Mouse (Mus musculus): ENCODE measurements around the gene Slc41a1. TPM values are rescaled to one million over a fixed set of nuclear protein-coding genes. Genes with fewer than 3 reads are reported as not detected.

Gene Slc41a1
- 15.0 and 16.1 TPM in 2 replicates for polyA plus RNA-seq (2015; fragmentation: Nextera tagmentation; extraction: Ambion mirVana)

DNA sequence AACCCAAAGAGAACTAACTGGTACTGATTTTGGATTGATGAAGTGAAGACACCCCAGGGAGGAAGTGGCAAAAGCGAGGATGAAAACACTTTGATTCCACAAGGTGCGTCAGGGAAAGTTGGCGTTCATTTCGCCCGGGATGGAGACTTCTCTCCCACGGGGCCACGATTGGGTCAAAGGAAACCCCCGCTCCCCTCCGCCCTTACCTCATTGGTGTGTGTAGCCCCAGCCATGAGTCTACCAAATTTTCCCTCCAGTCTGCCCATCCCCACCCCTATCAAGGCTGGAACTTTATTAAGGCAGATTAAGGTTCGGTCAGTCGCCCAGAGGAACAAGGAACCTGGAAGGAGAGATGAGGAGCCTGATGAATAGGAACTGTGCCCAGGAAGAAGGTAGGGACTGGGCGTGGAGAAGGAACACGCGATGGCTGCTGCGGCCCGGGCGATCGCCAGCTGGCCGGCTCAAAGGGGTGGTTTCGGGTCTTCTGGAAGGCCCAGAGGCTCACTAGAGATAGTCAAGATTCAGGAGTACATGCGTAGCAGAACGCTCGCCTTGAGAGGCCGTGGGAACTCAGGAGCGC, at the start of gene Slc41a1:
TSS of gene Slc41a1 (plus strand) at position 287 of the 580 bp plus-strand sequence.
- Histone ChIP-seq H3K4me1 (peaks cover 39% of the 10 kb centered on the region), H3K9me3 (replicated peaks) (no peaks in the 10 kb centered on the region), H3K36me3 (no peaks in the 10 kb centered on the region), H3K4me2 (peak within 1 kb of the TSS; percentile 71), H3K27me3 (replicated peaks) (no peaks in the 10 kb centered on the region), H3K4me3 (replicated peaks) (peak within 1 kb of the TSS; percentile 86), H3K27ac (replicated peaks) (peak within 1 kb of the TSS; percentile 90), H3K9ac (replicated peaks) (peak within 1 kb of the TSS; percentile 90)
- peak; percentile 58 for ATAC-seq (ENCODE audit: low FRiP score)
- 3% methylated on average over 25 of the region's 25 CpGs for WGBS

- Histone ChIP-seq H3K4me3 (replicated peaks) (no peak overlapping the region), H3K27ac (replicated peaks) (no peak overlapping the region), H3K4me1 (peaks cover 11% of the 10 kb centered on the region), H3K9ac (replicated peaks) (no peak overlapping the region), H3K36me3 (no peaks in the 10 kb centered on the region), H3K27me3 (replicated peaks) (no peaks in the 10 kb centered on the region), H3K4me2 (no peak overlapping the region), H3K9me3 (replicated peaks) (no peaks in the 10 kb centered on the region)
- no peak for ATAC-seq (ENCODE audit: low FRiP score)
- 16% methylated on average over 3 of the region's 3 CpGs for WGBS
Measured at GRCm38 (mm10) chr1:131794591-131794990, 32.7 kb upstream of the Slc41a1 start.

DNA sequence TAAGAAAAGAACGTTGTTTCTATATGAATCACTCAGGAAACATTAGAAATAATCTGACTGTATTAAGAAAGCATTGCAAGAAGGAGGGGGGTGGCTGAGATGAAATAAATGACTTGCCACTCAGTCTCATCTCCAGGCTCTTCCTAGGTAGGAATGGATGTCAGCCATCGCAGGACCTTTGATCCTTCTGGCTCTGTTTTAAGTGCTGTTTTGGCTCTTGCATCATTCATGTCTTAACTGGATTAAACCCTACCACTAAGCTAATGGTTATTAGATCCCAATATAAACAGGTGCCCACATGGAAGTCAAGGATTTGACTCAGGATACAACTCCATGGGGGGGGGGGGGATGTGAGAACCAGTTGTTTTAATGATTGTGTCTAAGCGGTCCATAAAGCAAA, 32.1 kb upstream of the Slc41a1 start:
- Histone ChIP-seq H3K9me3 (replicated peaks) (no peaks in the 10 kb centered on the region), H3K27me3 (replicated peaks) (no peaks in the 10 kb centered on the region), H3K4me1 (peaks cover 11% of the 10 kb centered on the region), H3K36me3 (no peaks in the 10 kb centered on the region), H3K27ac (replicated peaks) (no peak overlapping the region), H3K9ac (replicated peaks) (no peak overlapping the region), H3K4me2 (no peak overlapping the region), H3K4me3 (replicated peaks) (no peak overlapping the region)
- no peak for ATAC-seq (ENCODE audit: low FRiP score)
- 87% methylated on average over 3 of the region's 3 CpGs for WGBS

DNA sequence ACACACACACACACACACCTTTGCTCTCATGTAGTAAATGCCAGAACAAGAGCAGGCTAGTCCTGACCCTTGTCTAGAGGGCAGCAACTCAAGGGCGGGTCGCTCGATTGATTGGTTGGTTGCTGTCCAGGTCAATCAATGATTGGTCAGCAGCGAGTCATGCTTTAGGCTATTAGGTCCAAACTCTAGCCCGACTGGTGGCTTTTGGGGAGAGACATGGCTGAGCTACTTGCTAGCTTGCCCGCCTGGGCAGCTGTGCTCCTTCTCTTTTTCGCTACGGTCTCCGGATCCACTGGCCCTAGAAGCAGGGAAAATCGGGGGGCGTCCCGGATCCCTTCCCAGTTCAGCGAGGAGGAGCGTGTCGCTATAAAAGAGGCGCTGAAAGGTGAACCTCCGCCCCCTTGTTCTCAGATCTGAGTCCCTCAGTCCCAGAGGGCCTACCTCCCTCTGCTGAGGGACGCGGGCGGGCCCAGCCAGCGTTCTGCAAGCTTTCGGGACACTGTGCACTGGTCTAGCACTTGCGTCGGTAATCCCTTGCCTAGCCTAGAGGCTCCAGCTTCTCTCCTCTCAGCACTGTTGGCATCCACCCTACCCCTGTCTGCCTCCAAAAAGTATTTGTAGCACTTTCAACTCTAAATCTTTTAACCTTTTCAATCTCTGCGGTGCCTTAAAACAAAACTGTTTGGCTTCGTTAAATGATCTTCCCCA, 29.9 kb upstream of the Slc41a1 start, which contains the start of gene Pm20d1:
TSS of gene Pm20d1 (plus strand) at position 180 of the 708 bp plus-strand sequence.
- Histone ChIP-seq H3K4me2 (peak within 1 kb of the TSS; percentile 55), H3K27me3 (replicated peaks) (no peaks in the 10 kb centered on the region), H3K4me1 (peaks cover 11% of the 10 kb centered on the region), H3K36me3 (no peaks in the 10 kb centered on the region), H3K27ac (replicated peaks) (no peak within 1 kb of the TSS), H3K9ac (replicated peaks) (no peak within 1 kb of the TSS), H3K9me3 (replicated peaks) (no peaks in the 10 kb centered on the region), H3K4me3 (replicated peaks) (peak within 1 kb of the TSS; percentile 27)
- WGBS, result 12% methylated on average over 26 of the region's 26 CpGs
- ATAC-seq (ENCODE audit: low FRiP score), result 0 out of 2 replicates have a peak, but pooled peaks have one; percentile 31

GRCm38 (mm10) chr1:131800001-131800400, 27.3 kb upstream of the Slc41a1 start:
- WGBS, result 55% methylated on average over 1 of the region's 1 CpGs
- Histone ChIP-seq H3K27me3 (replicated peaks) (no peaks in the 10 kb centered on the region), H3K36me3 (no peaks in the 10 kb centered on the region), H3K4me3 (replicated peaks) (no peak overlapping the region), H3K9me3 (replicated peaks) (no peaks in the 10 kb centered on the region), H3K9ac (replicated peaks) (no peak overlapping the region), H3K4me2 (no peak overlapping the region), H3K4me1 (peaks cover 7% of the 10 kb centered on the region), H3K27ac (replicated peaks) (no peak overlapping the region)
- no peak for ATAC-seq (ENCODE audit: low FRiP score)

GRCm38 (mm10) chr1:131801071-131801470, 26.2 kb upstream of the Slc41a1 start:
- Histone ChIP-seq H3K4me2 (no peak overlapping the region), H3K36me3 (no peaks in the 10 kb centered on the region), H3K27ac (replicated peaks) (no peak overlapping the region), H3K4me3 (replicated peaks) (no peak overlapping the region), H3K9me3 (replicated peaks) (no peaks in the 10 kb centered on the region), H3K27me3 (replicated peaks) (no peaks in the 10 kb centered on the region), H3K9ac (replicated peaks) (no peak overlapping the region), H3K4me1 (peaks cover 7% of the 10 kb centered on the region)
- no peak for ATAC-seq (ENCODE audit: low FRiP score)
- 92% methylated on average over 8 of the region's 8 CpGs for WGBS

- Histone ChIP-seq H3K9me3 (replicated peaks) (no peaks in the 10 kb centered on the region), H3K36me3 (no peaks in the 10 kb centered on the region), H3K27ac (replicated peaks) (no peak overlapping the region), H3K4me3 (replicated peaks) (no peak overlapping the region), H3K27me3 (replicated peaks) (no peaks in the 10 kb centered on the region), H3K4me1 (peaks cover under 1% of the 10 kb centered on the region; the same call in 1 of the 2 replicates), H3K9ac (replicated peaks) (no peak overlapping the region), H3K4me2 (no peak overlapping the region)
- 94% methylated on average over 5 of the region's 5 CpGs for WGBS
- no peak for ATAC-seq (ENCODE audit: low FRiP score)
Measured at GRCm38 (mm10) chr1:131802652-131803051, 24.6 kb upstream of the Slc41a1 start.

DNA sequence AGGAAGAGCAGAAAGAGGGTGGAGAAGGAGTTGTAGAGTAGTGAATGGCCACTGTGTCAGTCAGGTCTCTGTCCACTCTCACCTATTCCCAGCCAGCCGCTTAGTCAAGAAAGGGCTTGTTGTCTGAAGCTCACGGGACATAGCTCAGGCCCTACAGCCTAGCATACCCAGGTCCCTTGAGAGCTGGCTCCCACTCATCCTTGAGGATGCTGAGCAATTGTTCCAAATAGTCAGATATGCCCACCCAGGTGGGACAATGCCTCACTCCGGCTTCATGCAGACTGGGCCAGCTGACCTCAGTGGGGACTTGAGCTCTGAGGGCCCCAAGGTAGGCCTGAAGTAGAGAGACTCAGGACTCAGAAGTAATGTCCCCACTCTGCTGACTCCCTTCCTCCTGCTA, 23.1 kb upstream of the Slc41a1 start:
- Histone ChIP-seq H3K9me3 (replicated peaks) (no peaks in the 10 kb centered on the region), H3K4me2 (no peak overlapping the region), H3K9ac (replicated peaks) (no peak overlapping the region), H3K4me1 (no peaks in the 10 kb centered on the region), H3K4me3 (replicated peaks) (no peak overlapping the region), H3K36me3 (no peaks in the 10 kb centered on the region), H3K27me3 (replicated peaks) (no peaks in the 10 kb centered on the region), H3K27ac (replicated peaks) (no peak overlapping the region)
- WGBS, result 98% methylated on average over 3 of the region's 3 CpGs
- ATAC-seq (ENCODE audit: low FRiP score), result no peak

- Histone ChIP-seq H3K9ac (replicated peaks) (no peak overlapping the region), H3K4me3 (replicated peaks) (no peak overlapping the region), H3K4me1 (no peaks in the 10 kb centered on the region), H3K36me3 (no peaks in the 10 kb centered on the region), H3K27ac (replicated peaks) (no peak overlapping the region), H3K27me3 (replicated peaks) (no peaks in the 10 kb centered on the region), H3K4me2 (no peak overlapping the region), H3K9me3 (replicated peaks) (no peaks in the 10 kb centered on the region)
- WGBS, result 85% methylated on average over 1 of the region's 1 CpGs
- no peak for ATAC-seq (ENCODE audit: low FRiP score)
Measured at GRCm38 (mm10) chr1:131808986-131809385, 18.3 kb upstream of the Slc41a1 start.

DNA sequence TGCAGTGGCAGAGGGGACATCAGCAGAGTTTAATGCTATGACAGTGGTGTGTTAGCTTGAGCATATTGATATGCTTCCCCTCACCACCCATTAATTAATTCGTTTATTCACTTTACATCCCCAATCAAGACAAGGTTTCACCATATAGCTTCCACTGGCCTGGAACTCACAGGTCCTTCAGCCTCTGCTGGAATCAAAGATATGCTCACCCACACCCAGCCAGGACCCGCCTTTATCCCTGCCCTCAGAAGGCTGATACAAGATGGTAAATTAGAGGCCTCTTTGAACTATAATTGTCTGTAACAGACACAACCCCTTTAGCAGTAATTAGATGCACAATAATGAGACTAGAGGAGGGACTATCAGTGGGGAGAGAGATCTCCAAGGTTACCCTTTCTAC, 17.6 kb upstream of the Slc41a1 start:
- 72% methylated on average over 2 of the region's 2 CpGs for WGBS
- Histone ChIP-seq H3K27ac (replicated peaks) (no peak overlapping the region), H3K9me3 (replicated peaks) (no peaks in the 10 kb centered on the region), H3K4me1 (no peaks in the 10 kb centered on the region), H3K4me3 (replicated peaks) (no peak overlapping the region), H3K27me3 (replicated peaks) (no peaks in the 10 kb centered on the region), H3K9ac (replicated peaks) (no peak overlapping the region), H3K4me2 (no peak overlapping the region), H3K36me3 (no peaks in the 10 kb centered on the region)
- ATAC-seq (ENCODE audit: low FRiP score), result no peak

GRCm38 (mm10) chr1:131811393-131811792, 15.9 kb upstream of the Slc41a1 start:
- H3K36me3 ChIP-seq, result no peaks in the 10 kb centered on the region
- 84% methylated on average over 1 of the region's 1 CpGs for WGBS
- no peaks in the 10 kb centered on the region for H3K4me1 ChIP-seq
- H3K9ac ChIP-seq (replicated peaks), result no peak overlapping the region
- no peak overlapping the region for H3K27ac ChIP-seq (replicated peaks)
- no peak overlapping the region for H3K4me3 ChIP-seq (replicated peaks)
- no peak for ATAC-seq (ENCODE audit: low FRiP score)
- no peak overlapping the region for H3K4me2 ChIP-seq
- H3K27me3 ChIP-seq (replicated peaks), result no peaks in the 10 kb centered on the region
- H3K9me3 ChIP-seq (replicated peaks), result no peaks in the 10 kb centered on the region

DNA sequence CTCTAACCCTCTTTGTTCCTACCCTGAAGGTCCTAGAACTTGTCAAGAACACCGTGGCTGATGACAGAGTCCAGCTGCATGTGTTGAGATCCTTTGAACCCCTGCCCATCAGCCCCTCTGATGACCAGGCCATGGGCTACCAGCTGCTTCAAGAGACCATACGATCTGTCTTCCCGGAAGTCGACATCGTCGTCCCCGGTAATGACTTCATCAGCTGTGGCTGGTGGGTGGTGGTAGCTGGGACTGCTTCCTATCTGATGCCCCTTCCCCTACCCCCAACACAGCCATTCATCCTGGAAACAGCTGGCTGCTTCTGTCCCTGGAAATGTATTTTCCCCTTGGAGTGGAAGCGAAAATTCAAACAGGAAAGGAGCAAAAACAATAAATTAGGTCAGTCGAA, 15.3 kb upstream of the Slc41a1 start:
- ATAC-seq (ENCODE audit: low FRiP score), result no peak
- Histone ChIP-seq H3K36me3 (no peaks in the 10 kb centered on the region), H3K4me2 (no peak overlapping the region), H3K9me3 (replicated peaks) (no peaks in the 10 kb centered on the region), H3K9ac (replicated peaks) (no peak overlapping the region), H3K4me3 (replicated peaks) (no peak overlapping the region), H3K27ac (replicated peaks) (no peak overlapping the region), H3K27me3 (replicated peaks) (no peaks in the 10 kb centered on the region), H3K4me1 (no peaks in the 10 kb centered on the region)
- WGBS, result 78% methylated on average over 9 of the region's 9 CpGs

Data from neural tube, embryonic 15.5 days (tissue).